Mouse (Mus musculus): Measurements from ENCODE around the gene Hmga2.
"Not testable (repeated sequence)": the region's sequence is repeated elsewhere in the genome, so short reads cannot be mapped to it uniquely, and the experiment has no call there.

The Hmga2 gene

DNA sequence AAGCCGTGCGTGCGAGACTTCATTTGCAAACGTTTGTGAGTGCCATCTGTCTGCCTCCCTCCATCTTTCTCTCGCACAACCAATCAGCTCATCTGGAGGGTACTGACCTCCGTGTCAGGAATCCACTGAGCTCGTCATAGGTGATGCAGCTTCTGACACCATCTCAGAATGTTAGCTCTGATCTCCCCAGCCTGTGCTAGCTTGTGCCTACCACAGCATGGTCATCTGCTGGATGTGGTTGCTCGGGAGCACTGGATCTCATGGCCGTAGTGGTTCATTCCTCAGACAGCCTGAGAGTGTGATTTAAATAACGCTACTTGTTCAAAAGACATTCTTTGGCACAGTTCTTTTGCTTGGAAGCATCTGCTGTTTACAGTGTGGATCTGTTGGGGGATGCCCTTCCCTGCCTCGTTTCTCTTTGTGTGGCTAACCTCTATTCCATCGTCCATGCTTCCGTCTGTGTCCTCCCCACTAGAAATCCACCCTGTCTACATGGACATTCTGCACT lies 121.7 kb downstream of the Hmga2 start:
- no peak for DNase-seq (ENCODE audit: low spot score in 2 of 2)

DNA sequence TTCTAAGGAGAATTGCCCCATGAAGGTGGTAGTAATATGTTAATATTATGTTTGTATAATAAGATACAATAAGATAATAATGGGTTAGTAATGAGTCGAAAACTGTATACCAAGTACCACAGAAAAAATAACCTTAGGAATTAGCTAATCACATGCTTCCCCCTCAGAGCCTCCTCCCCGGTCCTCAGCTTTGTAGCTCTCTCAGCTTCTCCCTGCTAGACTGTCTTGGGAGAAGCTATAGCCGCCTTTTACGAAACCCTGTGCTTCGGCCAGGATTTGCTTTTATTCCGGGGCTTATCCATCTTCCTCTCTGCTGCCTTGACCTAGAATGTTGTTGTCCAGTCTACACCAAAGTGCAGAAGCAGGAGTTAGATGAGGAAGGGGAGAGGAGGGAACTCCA lies 130.9 kb downstream of the Hmga2 start:
- DNase-seq (ENCODE audit: low spot score in 2 of 2): no peak

DNA sequence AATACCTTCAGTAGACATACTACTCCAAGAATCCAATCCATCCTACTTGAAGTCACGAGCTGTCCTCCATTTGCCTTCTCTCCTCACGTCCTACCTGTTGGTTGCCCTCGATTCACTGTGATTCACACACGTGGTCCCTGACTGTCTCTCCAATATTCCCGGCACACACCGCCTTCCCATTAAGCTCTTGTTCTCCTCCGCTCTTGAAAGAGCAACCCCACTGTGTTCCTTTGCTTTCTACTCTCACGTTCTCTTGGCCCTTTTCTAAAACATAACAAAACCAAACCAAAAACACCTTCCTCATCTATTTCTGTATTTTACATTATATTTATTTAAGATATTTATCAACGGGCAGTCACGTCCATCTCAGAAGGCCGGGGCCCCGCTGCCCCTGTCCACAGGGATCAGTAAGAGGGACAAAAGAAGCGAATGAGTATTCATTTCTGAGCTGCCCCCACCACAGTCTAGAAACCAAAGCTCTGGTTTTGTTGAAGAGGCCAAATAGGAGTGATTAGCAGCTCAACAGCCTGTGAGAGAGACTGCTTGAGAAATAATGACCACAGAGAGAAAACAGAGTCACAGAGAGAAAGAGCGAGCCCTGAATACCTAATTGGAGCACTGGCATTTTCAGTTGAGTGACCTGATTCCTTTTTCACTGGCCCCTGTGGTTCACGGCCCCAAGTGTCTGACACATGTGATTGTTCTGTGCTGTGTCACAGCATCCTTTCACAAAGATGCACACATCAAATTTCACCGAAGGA lies 131.5 kb downstream of the Hmga2 start:
- DNase-seq (ENCODE audit: low spot score in 2 of 2): no peak

DNA sequence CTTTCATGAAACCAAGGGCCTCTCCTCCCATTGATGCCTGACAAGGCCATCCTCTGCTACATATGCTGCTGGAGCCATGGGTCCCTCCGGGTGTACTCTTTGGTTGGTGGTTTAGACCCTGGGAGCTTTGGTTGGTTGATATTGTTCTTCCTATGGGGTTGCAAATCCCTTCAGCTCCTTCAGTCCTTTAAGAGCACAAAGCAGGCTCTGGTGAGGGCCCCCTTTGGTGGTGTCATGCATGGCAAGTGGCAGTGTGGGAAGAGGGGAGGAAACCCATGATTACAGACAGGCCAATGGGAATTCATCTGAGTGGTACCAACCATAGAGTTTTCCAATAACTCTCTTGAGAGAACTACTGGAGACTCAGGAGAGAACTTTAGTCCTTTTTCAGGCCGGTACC lies 136.4 kb downstream of the Hmga2 start:
- not testable (repeated sequence) for DNase-seq (ENCODE audit: low spot score in 2 of 2)

DNA sequence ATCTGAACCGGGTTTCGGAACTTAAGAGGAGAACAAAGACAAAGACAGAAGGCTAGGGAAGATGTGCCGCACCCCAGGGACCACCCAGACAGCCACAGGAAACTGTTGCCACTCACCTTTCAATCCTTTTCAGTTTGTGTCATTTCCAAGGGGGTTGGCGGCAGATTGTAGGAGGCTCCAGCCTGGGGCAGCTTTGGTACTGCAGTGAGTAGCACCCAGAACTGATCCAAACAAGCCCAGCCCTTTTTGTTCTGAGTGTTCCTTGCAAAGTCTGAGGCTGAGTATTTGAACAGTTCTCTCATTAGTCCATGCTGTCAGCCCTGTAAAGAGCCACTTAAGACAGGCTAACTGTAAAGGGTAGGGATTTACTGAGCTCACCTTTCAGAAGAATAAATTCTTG lies 136.9 kb downstream of the Hmga2 start:
- no peak for DNase-seq (ENCODE audit: low spot score in 2 of 2)

DNA sequence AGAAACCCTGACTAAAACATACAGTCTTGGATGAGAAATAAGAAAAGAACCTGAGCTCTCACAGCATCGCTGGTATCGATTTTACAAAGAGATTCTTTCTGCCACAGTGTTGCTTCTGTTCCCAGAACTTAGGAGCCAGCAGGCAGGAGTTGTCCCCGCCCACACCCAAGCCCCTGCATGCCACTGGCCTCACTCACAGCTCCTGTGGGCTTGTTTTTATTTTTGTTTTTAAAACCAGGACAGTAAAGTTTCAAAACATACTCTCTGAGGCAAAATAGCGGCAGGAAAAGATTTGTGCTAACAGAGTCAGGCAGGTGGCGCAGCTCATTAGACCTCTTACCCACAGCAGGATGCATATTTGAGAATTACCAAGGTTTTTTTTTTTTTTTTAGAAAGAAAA lies 137.4 kb downstream of the Hmga2 start:
- DNase-seq (ENCODE audit: low spot score in 2 of 2): no peak

DNA sequence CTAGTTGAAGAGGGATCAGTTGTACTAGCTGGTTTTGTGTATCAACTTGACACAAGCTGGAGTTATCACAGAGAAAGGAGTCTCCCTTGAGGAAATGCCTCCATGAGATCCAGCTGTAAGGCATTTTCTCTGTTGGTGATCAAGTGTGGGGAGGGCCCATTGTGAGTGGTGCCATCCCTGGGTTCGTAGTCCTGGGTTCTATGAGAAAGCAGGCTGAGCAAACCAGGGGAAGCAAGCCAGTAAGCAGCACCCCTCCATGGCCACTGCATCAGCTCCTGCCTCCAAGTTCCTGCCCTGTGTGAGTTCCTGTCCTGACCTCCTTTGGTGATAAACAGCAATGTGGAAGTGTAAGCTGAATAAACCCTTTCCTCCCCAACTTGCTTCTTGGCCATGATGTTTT lies 137.8 kb downstream of the Hmga2 start:
- not testable (repeated sequence) for DNase-seq (ENCODE audit: low spot score in 2 of 2)

DNA sequence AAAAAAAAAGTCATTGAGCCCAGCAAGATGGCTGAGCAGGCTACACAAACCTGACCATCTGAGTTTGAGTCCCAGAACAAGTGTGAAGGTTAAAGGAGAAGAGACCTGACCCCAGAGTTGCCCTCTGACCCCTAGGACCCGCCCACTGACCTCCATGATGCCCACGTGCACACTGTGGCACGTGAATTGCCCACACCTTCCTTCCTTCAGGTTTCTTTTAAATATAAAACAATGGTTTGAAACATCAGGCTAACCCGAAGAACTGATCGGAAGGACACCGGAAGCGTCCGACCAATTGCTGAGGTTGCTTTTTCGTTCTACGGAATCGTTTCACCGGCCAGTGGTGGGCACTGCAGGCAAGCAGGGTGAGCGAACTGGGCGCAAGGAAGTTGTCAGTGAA lies 148.3 kb downstream of the Hmga2 start:
- DNase-seq (ENCODE audit: low spot score in 2 of 2): no peak

DNA sequence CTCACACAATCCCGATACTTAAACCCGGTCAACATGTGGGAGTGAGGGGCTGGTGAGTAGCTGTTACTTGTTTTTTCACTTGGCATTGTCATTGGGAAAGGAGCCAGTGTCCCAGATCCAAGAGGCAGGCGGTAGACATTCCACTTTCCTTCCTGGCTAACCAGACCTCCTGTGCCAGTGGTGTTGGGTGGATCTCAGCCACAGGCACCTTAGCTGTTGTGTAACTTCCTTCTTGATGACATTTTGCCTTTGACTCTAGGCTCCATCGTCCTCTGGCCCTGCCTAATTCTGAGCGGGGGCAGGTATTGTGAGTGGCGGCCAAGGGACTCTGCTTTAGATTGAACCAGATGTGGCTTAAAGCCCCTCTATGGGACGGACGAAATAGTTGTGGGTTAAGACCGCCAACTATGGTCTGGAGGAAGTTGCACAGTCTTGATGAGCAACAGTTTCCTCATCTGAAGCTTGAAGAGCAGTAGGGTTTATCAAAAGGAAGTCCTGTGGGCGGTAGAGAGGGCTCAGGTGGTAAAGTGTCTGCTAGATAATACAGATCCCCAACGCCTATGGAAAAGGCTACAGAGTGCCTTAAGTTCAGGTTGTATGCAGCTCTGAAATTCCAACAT lies 152.6 kb downstream of the Hmga2 start:
- no peak for DNase-seq (ENCODE audit: low spot score in 2 of 2)

DNA sequence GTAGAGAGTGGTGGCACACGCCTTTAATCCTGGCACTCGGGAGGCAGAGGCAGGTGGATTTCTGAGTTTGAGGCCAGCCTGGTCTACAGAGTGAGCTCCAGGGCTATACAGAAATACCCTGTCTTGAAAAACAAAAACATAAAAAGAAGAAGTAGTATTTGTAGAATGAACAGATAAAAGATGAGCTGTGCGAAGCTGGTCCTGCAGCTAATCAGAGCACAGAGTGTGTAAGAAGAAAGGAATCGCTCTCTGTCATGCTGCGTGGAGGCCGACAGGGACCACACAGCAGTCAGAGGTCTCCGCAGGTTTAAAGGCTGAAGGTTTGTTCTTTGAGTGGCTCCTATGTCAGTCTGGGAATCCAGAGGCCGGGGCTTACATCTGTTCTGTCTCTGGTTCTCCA lies 153.5 kb downstream of the Hmga2 start:
- no peak for DNase-seq (ENCODE audit: low spot score in 2 of 2)

DNA sequence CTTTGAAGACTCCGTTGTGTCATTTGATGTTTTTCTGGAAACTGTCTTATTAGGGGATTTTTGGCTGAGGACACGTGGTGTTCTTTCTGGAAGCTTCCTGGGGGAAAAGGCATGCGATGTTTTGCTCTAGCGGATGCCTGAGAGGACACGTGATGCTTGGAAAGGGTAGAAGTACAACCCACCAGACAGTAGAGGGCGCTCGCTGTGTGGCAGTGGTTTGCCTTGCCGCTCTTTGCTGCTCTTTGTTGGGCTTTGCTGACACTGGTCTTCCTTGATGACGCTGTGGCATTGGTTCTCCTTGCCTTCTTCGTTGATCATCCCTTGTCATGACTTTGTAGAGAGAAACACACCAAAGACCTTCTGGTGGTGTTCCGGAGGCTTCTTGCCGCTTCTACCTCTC lies 156.7 kb downstream of the Hmga2 start:
- DNase-seq (ENCODE audit: low spot score in 2 of 2): no peak

Measured in cerebellum, postnatal 4 days (tissue).